Mouse (Mus musculus) limb, embryonic 10.5 days (tissue): ENCODE data around the gene Ppan. TPM values are rescaled to one million over a fixed set of nuclear protein-coding genes. Genes with fewer than 3 reads are reported as not detected.
A peak's percentile ranks its signal among the peaks of the same experiment; 100 is the strongest.

Source experiments
- DNase-seq: peaks from one replicate; pipeline ENCODE4 v3.0.0-alpha.2; 2017; ENCODE audit warnings: low spot score
- H3K27ac ChIP-seq: fragments of 300-500 bp; sonication (generic); 2 replicates; pipeline ENCODE4 v1.5.1; 2016; ENCODE audit warnings: mild to moderate bottlenecking
- H3K27me3 ChIP-seq: fragments of 300-500 bp; sonication (generic); 2 replicates; pipeline ENCODE4 v1.6.1; 2016; ENCODE audit warnings: low read depth, mild to moderate bottlenecking; ENCODE audit not compliant: poor library complexity, severe bottlenecking
- H3K36me3 ChIP-seq: fragments of 300-500 bp; sonication (generic); 2 replicates; pipeline ENCODE4 v1.6.1; 2016; ENCODE audit warnings: mild to moderate bottlenecking, moderate library complexity
- H3K4me1 ChIP-seq: fragments of 300-500 bp; sonication (generic); 2 replicates; pipeline ENCODE4 v1.6.1; 2016
- H3K4me3 ChIP-seq: fragments of 300-500 bp; sonication (generic); 2 replicates; pipeline ENCODE4 v1.5.1; 2016; ENCODE audit warnings: mild to moderate bottlenecking, moderate library complexity
- H3K9me3 ChIP-seq: fragments of 300-500 bp; sonication (generic); replicated peaks from 2 replicates; pipeline ENCODE4 v1.6.1; 2016; ENCODE audit warnings: mild to moderate bottlenecking
- WGBS: fragments of 180-500 bp; shearing (Covaris S2); methylation state at CpG from one replicate; pipeline ENCODE4 v1.1.7; 2016; 5-methylcytosine and 5-hydroxymethylcytosine counted together
- polyA plus RNA-seq: library from polyadenylated mRNA; unstranded; fragments of >200 nt; fragmentation: Nextera tagmentation; extraction: Ambion mirVana; gene quantifications from 2 replicates; pipeline ENCODE4 v1.2.1, GENCODE M21; 2016

The Ppan gene
- polyA plus RNA-seq, 1 experiment from 2014 or later, result 103 TPM

DNA sequence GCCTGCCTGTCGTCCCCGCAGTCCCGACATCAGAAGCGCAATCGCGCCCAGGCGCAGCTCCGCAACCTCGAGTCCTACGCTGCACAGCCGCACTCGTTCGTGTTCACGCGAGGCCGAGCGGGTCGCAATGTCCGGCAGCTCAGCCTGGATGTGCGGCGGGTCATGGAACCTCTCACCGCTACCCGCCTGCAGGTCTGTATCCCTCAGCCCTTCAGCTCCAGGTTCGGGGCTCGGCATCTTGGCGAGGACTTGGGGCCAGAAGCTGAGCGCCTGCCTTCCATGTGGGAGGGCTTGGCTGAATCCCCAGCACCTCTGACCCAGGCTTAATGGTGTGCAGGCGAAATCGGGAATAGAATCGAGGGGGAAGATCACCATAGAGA, 401 bp downstream of the Ppan start:
- Histone ChIP-seq H3K36me3 (peaks cover 43% of the 10 kb centered on the region), H3K9me3 (no peaks in the 10 kb centered on the region), H3K27me3 (no peaks in the 10 kb centered on the region), H3K4me1 (peaks cover 18% of the 10 kb centered on the region), H3K4me3 (peak overlapping the region; percentile 98), H3K27ac (peak overlapping the region; percentile 93)
- DNase-seq, result no peak
- WGBS, result under 1% methylated on average over 30 of the region's 30 CpGs

DNA sequence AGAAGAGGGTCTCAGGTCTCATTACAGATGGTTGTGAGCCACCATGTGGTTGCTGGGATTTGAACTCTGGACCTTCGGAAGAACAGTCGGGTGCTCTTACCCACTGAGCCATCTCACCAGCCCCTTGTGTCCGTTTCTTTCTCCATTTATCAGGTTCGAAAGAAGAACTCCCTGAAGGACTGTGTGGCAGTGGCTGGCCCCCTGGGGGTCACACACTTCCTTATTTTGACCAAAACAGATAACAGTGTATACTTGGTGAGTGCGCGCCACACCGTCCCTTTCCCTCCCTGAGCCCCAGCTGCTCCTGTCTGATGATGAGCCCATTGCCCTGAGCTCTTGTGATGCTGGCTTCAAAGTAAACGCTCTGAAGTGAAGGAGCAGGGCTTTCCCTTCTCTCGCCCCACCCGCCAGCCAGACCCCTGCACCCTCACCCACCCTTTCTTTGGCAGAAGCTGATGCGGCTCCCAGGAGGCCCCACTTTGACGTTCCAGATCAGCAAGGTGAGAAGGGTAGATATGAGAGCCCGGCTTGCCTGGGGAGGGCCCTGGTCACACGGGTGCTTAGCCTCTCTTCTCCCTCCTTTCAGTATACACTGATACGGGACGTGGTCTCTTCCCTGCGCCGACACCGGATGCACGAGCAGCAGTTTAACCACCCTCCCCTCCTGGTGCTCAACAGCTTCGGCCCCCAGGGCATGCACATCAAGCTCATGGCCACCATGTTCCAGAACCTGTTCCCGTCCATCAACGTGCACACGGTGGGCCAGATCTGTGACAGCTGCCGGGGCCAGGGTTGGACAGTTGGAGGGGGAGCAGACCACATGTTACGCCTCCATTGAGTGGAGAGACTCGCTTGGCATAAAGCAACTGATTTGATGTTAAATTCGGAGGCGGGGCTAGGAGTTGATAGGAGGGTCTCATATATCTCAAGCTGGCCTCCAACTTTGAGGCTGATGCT, 1.5 kb downstream of the Ppan start:
- H3K27ac ChIP-seq, result no peak overlapping the region
- 87% methylated on average over 29 of the region's 29 CpGs for WGBS
- H3K9me3 ChIP-seq, result no peaks in the 10 kb centered on the region
- H3K4me3 ChIP-seq, result peak overlapping the region; percentile 98
- peaks cover 18% of the 10 kb centered on the region for H3K4me1 ChIP-seq
- peaks cover 54% of the 10 kb centered on the region for H3K36me3 ChIP-seq
- DNase-seq, result no peak
- H3K27me3 ChIP-seq, result no peaks in the 10 kb centered on the region

- Histone ChIP-seq H3K36me3 (peaks cover 63% of the 10 kb centered on the region), H3K27me3 (no peaks in the 10 kb centered on the region), H3K27ac (no peak overlapping the region), H3K4me1 (peaks cover 18% of the 10 kb centered on the region), H3K4me3 (peak overlapping the region; percentile 98; the same call in 1 of the 2 replicates), H3K9me3 (no peaks in the 10 kb centered on the region)
- 91% methylated on average over 5 of the region's 5 CpGs for WGBS
- DNase-seq, result no peak
These were observed 2.4 kb downstream of the Ppan start for GRCm38 (mm10) chr9:20890411-20890810.

DNA sequence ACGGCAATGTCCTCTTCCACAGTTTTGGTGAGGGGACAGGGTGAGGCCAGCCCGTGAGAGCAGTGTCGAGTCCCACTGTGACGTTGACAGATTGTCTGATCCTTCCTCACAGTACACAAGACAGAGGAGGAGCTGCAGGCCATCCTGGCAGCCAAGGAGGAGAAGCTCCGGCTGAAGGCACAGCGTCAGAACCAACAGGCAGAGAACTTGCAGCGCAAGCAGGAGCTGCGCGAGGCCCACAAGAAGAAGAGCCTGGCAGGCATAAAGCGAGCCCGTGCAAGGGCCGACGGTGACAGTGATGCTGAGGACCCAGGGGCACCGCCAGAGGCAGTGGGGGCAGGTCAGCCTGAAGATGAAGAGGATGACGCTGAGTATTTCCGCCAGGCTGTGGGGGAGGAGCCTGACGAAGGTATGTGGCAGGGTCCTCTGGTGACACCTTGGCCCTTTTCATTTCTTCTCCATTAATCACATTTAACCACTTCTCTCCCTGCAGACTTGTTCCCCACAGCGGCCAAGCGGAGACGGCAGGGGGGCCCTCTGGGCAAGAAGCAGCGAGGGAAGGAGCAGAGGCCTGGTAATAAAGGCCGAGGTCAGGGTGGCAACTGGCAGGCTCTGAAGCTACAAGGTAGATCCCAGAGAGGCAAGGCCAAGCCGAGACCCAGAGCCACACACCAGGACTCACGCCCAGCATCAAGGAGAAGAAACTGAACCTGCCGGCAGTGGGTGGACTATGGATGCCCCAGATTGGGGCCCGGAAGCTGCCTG, 3.5 kb downstream of the Ppan start:
- Histone ChIP-seq H3K9me3 (no peaks in the 10 kb centered on the region), H3K27ac (no peak overlapping the region), H3K36me3 (peaks cover 74% of the 10 kb centered on the region), H3K4me1 (peaks cover 18% of the 10 kb centered on the region), H3K4me3 (no peak overlapping the region), H3K27me3 (no peaks in the 10 kb centered on the region)
- WGBS, result 77% methylated on average over 26 of the region's 26 CpGs
- DNase-seq, result no peak

DNA sequence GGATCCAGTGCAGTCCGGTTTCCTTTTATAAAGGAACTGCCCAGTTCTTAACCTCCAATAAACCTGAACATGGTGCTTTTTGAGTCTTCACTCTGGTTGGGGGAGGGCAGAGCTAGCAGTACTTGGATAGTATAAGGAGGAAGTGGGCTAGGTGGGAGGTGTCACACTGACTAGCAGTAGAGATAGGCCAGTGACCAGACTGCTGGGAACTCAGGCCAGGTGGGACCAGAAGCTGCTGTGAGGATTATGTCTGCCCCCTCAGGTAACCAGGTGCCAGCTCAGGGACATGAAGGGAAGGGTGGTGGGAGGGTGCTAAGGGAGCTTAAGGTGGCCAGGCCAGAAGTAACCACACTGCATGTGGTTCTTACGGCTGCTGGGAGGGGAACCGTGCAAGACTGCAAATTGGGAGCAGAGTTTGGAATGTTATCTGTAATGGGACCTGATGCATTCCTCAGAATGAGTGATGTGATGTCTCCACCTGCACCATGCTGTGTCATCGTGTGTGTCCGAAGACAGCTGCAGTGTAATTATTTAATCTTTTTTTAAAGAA, 4.2 kb downstream of the Ppan start:
- Histone ChIP-seq H3K4me3 (no peak overlapping the region), H3K4me1 (peaks cover 24% of the 10 kb centered on the region), H3K9me3 (no peaks in the 10 kb centered on the region), H3K36me3 (peaks cover 81% of the 10 kb centered on the region), H3K27me3 (no peaks in the 10 kb centered on the region), H3K27ac (no peak overlapping the region)
- 72% methylated on average over 5 of the region's 5 CpGs for WGBS
- DNase-seq, result no peak

DNA sequence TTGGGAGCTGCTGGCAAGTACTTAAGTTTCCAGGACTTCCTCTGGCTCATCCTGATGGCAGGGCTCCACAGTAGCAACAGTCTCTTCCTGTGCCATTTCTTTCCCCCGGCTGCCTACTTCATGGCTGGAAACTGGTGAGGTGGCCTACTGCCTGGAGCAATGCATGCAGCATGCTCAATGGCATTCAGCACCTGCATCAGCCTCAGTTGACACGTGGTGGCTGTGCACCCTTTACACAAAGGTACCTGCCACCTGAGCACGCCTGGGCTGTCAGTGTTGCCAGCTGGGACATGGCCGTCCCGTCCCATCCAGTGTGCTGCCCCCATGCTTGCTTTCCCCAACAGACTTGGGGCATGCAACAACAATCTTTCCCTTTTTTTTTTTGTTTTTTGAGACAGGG, 5.1 kb downstream of the Ppan start:
- 66% methylated on average over 5 of the region's 5 CpGs for WGBS
- Histone ChIP-seq H3K4me3 (no peak overlapping the region), H3K9me3 (no peaks in the 10 kb centered on the region), H3K36me3 (peaks cover 85% of the 10 kb centered on the region), H3K27ac (no peak overlapping the region), H3K4me1 (peaks cover 31% of the 10 kb centered on the region), H3K27me3 (no peaks in the 10 kb centered on the region)
- no peak for DNase-seq

GRCm38 (mm10) chr9:20893590-20894343, 5.8 kb downstream of the Ppan start:
- no peaks in the 10 kb centered on the region for H3K27me3 ChIP-seq

DNA sequence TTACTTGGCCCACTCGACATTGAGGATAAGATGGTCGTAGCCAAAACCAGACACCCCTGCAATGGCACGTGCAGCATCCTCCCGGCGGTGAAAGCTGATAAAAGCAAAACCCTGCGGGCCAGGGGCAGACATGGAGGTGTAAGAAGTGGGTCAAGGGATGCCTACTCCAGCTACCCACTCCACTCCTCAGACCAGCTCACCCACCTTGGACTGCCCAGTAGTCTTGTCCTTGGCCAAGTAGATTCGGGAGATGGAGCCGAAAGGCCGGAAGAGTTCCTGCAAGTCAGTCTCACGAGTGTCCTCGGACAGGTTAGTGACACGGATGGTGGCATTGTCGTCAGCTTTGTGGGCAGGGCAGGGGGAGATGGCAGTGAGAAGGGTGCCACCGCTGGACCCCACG, 6.7 kb downstream of the Ppan start:
- Histone ChIP-seq H3K36me3 (peaks cover 79% of the 10 kb centered on the region), H3K27me3 (no peaks in the 10 kb centered on the region), H3K4me3 (no peak overlapping the region), H3K4me1 (peaks cover 27% of the 10 kb centered on the region), H3K27ac (no peak overlapping the region), H3K9me3 (no peaks in the 10 kb centered on the region)
- DNase-seq, result no peak
- WGBS, result 92% methylated on average over 15 of the region's 15 CpGs

More at GRCm38 (mm10) chr9:20893590-20894343, 5.8 kb downstream of the Ppan start:
- H3K27ac ChIP-seq, result no peak overlapping the region
- DNase-seq, result no peak
- H3K4me3 ChIP-seq, result no peak overlapping the region
- 87% methylated on average over 13 of the region's 13 CpGs for WGBS
- H3K36me3 ChIP-seq, result peaks cover 85% of the 10 kb centered on the region
- peaks cover 30% of the 10 kb centered on the region for H3K4me1 ChIP-seq
- no peaks in the 10 kb centered on the region for H3K9me3 ChIP-seq

GRCm38 (mm10) chr9:20895382-20895781, 7.4 kb downstream of the Ppan start:
- 97% methylated on average over 9 of the region's 9 CpGs for WGBS
- no peaks in the 10 kb centered on the region for H3K9me3 ChIP-seq
- DNase-seq, result no peak
- H3K27me3 ChIP-seq, result no peaks in the 10 kb centered on the region
- 0 out of 2 replicates have a peak overlapping the region, but pooled peaks have one; percentile 6 for H3K4me3 ChIP-seq
- H3K36me3 ChIP-seq, result peaks cover 72% of the 10 kb centered on the region
- H3K4me1 ChIP-seq, result peaks cover 24% of the 10 kb centered on the region
- H3K27ac ChIP-seq, result no peak overlapping the region

- DNase-seq, result no peak
- H3K27me3 ChIP-seq, result no peaks in the 10 kb centered on the region
- peak overlapping the region; percentile 97 for H3K4me3 ChIP-seq
- peaks cover 25% of the 10 kb centered on the region for H3K4me1 ChIP-seq
- peak overlapping the region; percentile 92 for H3K27ac ChIP-seq
- 5% methylated on average over 35 of the region's 39 CpGs for WGBS
- no peaks in the 10 kb centered on the region for H3K9me3 ChIP-seq
- H3K36me3 ChIP-seq, result peaks cover 46% of the 10 kb centered on the region
These were observed 9.9 kb downstream of the Ppan start for GRCm38 (mm10) chr9:20897736-20898510.

DNA sequence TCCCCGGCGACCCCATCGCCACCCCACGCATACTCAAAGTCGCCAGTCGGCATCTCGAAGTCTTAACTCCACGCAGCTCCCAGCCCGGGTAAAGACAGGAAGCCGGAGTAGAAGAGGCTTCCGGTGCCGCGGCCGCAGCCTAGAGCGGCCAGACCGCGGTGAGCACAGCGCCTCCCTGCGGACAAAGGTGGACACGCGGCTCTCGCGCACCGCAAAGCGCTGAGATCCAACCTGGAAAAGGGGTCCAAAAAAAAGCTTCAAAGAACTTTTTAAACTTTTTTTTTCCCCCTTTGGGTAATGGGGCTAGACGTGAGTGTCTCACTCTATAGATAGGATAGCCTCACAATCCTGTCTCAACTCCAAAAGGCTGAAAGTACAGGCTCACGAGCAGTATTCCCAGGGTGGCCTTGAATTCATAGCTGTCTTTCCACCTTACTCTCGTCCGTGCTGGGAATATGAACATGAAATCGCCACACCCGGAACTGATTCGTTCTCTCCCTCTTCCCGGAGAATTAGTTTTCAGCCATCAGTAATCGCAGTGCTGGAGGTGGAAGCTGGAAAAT, 10.6 kb downstream of the Ppan start, which contains the start of gene Eif3g:
Eif3g (minus strand) TSS at position 113 of the 563 bp plus-strand sequence.
- 8% methylated on average over 34 of the region's 34 CpGs for WGBS
- Histone ChIP-seq H3K9me3 (no peaks in the 10 kb centered on the region), H3K27ac (peak within 1 kb of the TSS; percentile 92), H3K4me1 (peaks cover 25% of the 10 kb centered on the region), H3K36me3 (peaks cover 42% of the 10 kb centered on the region), H3K4me3 (peak within 1 kb of the TSS; percentile 97), H3K27me3 (no peaks in the 10 kb centered on the region)
- DNase-seq, result peak; percentile 95
